Mouse (Mus musculus) skeletal muscle tissue, adult 2 months (tissue): ENCODE measurements around the gene Gabarap.
A peak's percentile ranks its signal among the peaks of the same experiment; 100 is the strongest.
"Not testable (repeated sequence)": the region's sequence is repeated elsewhere in the genome, so short reads cannot be mapped to it uniquely, and the experiment has no call there.

Source experiments
- DNase-seq: peaks from one replicate; pipeline ENCODE4 v3.0.0-alpha.2; 2012; ENCODE audit warnings: low read depth, low spot score

Gene Gabarap

DNA sequence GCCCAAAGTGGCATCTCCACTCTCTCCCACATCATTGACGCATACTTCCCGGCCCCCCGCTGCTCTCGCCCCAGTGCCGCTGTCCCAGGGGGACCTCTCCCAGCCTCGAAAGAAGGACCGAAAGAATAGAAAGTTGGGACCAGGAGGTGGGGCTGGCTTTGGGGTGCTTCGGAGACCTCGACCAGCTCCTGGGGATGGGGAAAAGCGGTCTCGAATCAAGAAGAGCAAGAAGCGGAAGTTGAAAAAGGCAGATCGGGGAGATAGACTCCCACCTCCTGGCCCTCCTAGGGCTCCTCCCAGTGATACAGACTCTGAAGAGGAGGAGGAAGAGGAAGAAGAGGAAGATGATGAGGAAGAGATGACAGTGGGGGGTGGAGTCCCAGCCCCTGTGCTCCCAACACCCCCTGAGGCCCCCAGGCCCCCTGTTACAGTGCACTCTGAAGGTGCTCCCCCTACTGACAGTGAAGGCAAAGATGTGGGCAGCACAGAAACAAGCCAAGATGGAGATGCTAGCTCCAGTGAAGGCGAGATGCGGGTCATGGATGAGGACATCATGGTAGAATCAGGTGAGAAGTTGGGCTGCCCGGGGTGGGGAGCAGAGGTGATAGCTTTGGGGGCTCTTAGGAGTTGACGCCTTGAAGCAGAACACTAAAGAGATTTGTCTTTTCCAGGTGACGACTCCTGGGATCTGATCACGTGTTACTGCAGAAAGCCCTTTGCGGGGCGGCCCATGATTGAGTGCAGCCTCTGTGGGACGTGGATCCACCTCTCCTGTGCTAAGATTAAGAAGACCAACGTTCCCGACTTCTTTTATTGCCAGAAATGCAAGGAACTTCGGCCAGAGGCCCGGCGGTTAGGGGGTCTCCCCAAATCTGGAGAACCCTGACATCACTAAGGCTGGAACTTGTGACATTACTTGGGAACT is 7.9 kb downstream of the Gabarap start:
- DNase-seq = no peak

- DNase-seq = no peak
Measured at GRCm38 (mm10) chr11:69999666-70000065, 8.7 kb downstream of the Gabarap start.

- peak; percentile 98 for DNase-seq
Measured at GRCm38 (mm10) chr11:70000396-70000898, 9.5 kb downstream of the Gabarap start, which contains the start of gene Dvl2. TSS of gene Dvl2 (plus strand) at chr11:70000595.

- DNase-seq = no peak
Measured at GRCm38 (mm10) chr11:70001159-70001558, 10.2 kb downstream of the Gabarap start.

- no peak for DNase-seq
Measured at GRCm38 (mm10) chr11:70001865-70002264, 10.9 kb downstream of the Gabarap start.

- no peak for DNase-seq
Measured at GRCm38 (mm10) chr11:70002471-70002870, 11.5 kb downstream of the Gabarap start.

GRCm38 (mm10) chr11:70005521-70005920 is 14.6 kb downstream of the Gabarap start:
- no peak for DNase-seq

- no peak for DNase-seq
Measured at GRCm38 (mm10) chr11:70010033-70010432, 19.1 kb downstream of the Gabarap start.

GRCm38 (mm10) chr11:70010548-70010947 is 19.6 kb downstream of the Gabarap start:
- no peak for DNase-seq

GRCm38 (mm10) chr11:70010961-70011360 is 20.0 kb downstream of the Gabarap start:
- no peak for DNase-seq

- no peak for DNase-seq
Measured at GRCm38 (mm10) chr11:70012931-70013330, 22.0 kb downstream of the Gabarap start.

GRCm38 (mm10) chr11:70013408-70013807 is 22.5 kb downstream of the Gabarap start:
- DNase-seq = no peak

DNA sequence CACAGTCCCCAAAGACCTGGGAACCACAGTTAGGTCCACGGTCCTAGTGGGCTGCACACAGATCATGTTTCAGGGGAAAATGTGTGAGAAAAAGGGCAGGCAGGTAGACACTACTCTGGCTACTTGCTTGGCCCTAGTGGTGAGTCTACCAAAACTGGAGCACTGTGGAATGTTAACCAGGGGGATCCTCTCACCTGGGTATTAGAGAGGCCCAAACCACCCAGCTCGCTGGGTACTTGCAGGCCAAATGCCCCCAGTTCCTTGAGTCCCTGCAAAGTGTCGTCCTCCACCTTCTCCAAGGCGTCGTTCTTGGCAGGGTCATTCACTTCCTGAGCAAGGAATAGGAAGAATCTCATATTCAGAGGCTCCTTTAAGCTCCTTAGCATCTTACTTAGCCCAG is 23.1 kb downstream of the Gabarap start:
- no peak for DNase-seq

DNA sequence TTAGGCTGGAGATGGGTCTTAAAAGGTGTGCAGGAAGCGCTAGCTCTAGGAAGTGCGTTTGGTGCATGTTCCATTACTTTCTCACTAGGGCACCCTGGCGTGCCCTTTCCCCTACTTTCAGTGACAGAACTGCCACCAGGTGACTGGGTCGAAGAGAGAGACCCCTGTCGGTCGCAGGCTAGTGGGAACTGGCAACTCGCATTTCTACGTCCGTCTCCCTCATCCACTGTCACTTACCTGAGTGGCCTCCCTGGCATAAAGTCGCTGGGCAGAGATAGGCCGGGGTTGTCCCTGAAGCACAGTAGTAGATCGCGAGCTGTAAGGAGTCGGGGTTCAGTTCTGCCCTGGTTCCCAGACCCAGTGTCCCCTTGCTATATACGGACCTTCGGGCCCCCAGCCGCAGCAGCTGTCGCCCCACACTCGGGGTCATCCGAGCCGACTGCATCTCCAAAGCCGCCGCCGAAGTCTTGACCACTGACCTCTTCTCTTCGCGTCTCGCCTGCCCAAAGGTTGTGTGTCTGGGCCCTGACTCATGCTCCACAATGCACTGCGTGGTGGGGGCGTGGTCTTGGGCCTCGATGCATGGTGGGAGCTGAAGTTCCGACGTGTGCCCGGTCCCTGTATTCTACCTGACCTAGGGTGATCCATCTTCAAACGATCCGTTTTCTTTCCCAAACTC is 24.1 kb downstream of the Gabarap start, which contains the start of gene Acadvl:
Gene Acadvl (minus strand): TSS at position 532 of the 679 bp plus-strand sequence.
- peak; percentile 82 for DNase-seq

- no peak for DNase-seq
Measured at GRCm38 (mm10) chr11:70015677-70016076, 24.7 kb downstream of the Gabarap start.

GRCm38 (mm10) chr11:70016177-70016576 is 25.2 kb downstream of the Gabarap start:
- not testable (repeated sequence) for DNase-seq

GRCm38 (mm10) chr11:70016669-70017068 is 25.7 kb downstream of the Gabarap start, which contains the start of gene Dlg4:
TSS of gene Dlg4 (plus strand) at chr11:70016942.
- DNase-seq = no peak

DNA sequence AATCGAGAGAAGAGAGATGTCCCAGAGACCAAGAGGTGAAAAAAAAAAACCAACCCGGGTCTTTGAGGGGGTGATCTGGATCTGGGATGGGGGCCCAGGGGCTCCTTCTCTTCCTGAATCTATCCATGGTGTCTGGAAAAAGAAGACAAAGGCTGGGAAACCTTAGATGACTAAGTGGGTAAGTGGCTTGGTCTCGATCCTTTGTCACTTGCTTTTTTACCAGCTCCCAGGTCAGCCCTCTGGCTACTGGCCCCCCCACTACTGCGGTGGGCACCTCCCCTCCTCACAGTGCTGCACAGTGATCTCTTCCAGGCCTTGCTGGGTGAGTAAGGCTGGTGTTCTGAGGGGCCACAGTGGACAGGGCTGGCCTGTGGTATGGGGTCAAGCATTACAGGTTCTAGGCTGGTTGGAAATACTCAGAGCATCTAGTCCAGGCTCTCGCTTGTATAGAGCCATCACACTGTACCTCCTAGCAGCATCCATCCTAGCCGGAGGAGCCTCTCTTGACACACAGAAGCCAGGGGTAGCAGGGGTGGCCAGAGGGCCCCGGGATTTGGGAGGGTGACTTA is 26.3 kb downstream of the Gabarap start:
- DNase-seq = no peak

DNA sequence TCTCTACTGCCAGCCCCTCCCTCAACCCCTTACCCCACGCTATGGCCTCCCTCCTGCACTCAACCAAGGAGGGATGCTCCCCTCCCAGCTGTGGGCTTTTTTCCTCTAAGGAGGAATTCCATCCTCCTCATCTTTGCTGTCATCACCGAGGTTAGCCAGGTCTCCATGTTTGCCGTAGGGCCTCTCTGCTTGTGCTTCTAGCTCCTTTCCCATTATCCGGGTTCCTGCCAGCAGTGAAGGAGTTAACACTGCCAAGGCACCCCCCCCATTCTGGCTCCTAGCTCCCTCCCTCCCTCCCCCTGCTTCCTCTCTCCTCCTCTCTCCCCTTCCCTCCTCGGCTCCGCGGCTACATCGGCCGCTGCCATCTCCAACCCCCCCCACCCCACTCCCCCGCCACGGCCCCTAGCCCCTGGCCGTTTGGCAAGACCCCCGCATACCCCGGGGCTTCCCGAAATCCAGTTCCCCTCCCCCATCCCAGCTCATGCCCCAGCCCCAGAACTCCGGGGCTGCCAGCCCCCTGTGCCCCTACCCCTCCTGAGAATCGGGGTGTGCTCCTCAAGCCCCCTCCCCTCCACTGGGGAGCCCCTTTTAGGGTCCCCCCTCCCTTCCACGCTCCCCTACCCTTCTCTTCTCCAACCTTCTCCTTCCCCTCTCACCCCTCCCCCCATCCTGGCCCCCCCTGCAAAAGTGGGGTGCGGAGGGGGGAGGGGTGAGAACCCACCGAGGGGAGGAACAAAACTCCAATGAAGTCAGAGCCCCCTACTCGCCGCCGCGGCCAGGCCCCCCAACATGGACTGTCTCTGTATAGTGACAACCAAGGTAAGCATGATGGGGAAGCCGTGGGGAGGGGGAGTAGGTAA is 27.4 kb downstream of the Gabarap start:
- DNase-seq = no peak

GRCm38 (mm10) chr11:70019495-70020021 is 28.6 kb downstream of the Gabarap start:
- no peak for DNase-seq
